Mouse (Mus musculus): Measurements from ENCODE around the gene Nfkb1.

Nfkb1 gene

GRCm38 (mm10) chr3:135691191-135692131 is at the start of gene Nfkb1:
Gene Nfkb1 (minus strand): TSS chr3:135691547.
- DNase-seq (ENCODE audit: extremely low read depth, low read depth): no peak

- no peak for DNase-seq (ENCODE audit: extremely low read depth, low read depth)
Measured at GRCm38 (mm10) chr3:135740711-135741110, 49.4 kb upstream of the Nfkb1 start.

- no peak for DNase-seq (ENCODE audit: extremely low read depth, low read depth)
Measured at GRCm38 (mm10) chr3:135734736-135735135, 43.4 kb upstream of the Nfkb1 start.

GRCm38 (mm10) chr3:135732747-135733445 is 41.5 kb upstream of the Nfkb1 start:
- no peak for DNase-seq (ENCODE audit: extremely low read depth, low read depth)

DNA sequence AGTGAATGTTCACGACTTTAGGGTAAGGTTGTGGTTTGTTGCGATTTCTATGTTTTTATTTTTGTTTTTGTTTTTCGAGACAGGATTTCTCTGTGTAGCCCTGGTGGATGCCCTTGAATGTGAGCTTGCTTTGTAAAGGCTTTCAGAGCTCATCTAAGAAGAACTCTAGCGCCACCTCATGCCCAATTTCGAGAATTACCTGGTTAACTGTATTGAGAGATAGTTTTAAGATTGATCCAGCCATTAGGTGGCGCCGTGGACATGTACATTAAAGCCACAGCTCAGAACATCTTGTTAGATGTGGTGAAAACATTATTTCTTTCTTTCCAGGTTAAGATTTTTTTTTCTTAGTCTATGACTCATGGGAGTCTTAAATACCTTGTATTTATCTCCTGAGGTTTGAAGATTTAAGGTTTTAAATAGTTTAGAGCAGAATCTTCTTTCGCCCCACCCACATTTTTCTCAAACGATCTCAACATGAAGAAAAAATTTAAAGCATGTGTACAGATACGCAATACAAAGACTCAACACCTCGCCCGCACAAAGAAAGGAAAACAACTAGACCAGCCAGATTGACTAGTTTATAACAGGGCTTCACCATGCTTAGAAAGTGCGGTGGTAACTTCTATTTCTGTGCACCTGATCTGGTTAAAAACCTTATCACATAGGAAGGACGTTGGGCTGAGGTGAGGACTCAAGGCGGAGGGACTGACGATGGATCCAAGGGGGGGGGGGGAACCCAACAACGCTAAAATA is 40.1 kb upstream of the Nfkb1 start:
- peak; percentile 96 for DNase-seq (ENCODE audit: extremely low read depth, low read depth)

- peak; percentile 17 for DNase-seq (ENCODE audit: extremely low read depth, low read depth)
Measured at GRCm38 (mm10) chr3:135730790-135731189, 39.4 kb upstream of the Nfkb1 start.

DNA sequence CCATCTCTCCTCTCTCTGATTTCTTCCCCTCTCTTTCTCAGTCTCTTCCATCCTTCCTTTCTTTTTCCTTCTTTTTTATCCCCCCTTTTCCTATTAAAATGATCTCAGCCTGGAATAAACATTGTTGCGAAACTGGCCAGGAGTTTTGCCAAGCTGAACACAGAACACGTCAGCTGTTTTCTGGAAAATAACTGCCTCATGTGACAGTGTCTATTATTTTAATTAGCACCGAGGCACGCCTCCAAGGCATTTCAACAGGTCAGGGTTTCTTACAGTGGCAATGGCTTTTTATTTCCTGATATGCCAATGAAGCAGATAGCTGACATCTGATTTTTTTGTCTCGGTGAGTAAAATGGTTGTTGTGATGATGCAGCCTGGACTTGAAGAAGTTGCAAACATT is 38.2 kb upstream of the Nfkb1 start:
- DNase-seq (ENCODE audit: extremely low read depth, low read depth): no peak

GRCm38 (mm10) chr3:135728900-135729299 is 37.6 kb upstream of the Nfkb1 start:
- no peak for DNase-seq (ENCODE audit: extremely low read depth, low read depth)

- no peak for DNase-seq (ENCODE audit: extremely low read depth, low read depth)
Measured at GRCm38 (mm10) chr3:135727339-135727738, 36.0 kb upstream of the Nfkb1 start.

- DNase-seq (ENCODE audit: extremely low read depth, low read depth): peak; percentile 78
Measured at GRCm38 (mm10) chr3:135726521-135727275, 35.4 kb upstream of the Nfkb1 start.

DNA sequence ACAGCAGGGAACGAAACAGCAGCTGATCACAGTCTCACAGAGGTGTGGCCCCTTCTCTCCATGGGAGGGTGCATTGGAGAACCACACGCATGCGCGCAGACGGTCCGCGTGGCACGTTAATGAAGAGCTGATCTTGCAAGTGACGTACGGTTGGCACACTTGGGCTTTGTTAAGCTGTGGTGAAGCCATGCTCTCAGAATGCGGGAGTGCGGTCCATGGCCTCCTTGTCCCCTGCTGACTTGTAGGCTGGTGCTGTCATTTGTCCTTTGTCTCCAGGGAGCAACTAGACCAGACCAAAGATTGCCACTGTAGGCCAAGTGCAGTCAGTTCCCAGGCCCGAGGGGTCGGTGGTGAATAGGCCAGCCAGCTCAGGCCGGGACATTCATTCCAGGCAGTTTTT is 34.7 kb upstream of the Nfkb1 start:
- DNase-seq (ENCODE audit: extremely low read depth, low read depth): no peak

GRCm38 (mm10) chr3:135722104-135722503 is 30.8 kb upstream of the Nfkb1 start:
- no peak for DNase-seq (ENCODE audit: extremely low read depth, low read depth)

GRCm38 (mm10) chr3:135719969-135720368 is 28.6 kb upstream of the Nfkb1 start:
- DNase-seq (ENCODE audit: extremely low read depth, low read depth): no peak

- DNase-seq (ENCODE audit: extremely low read depth, low read depth): peak; percentile 64
Measured at GRCm38 (mm10) chr3:135719179-135719532, 27.8 kb upstream of the Nfkb1 start.

GRCm38 (mm10) chr3:135718323-135719178 is 27.2 kb upstream of the Nfkb1 start:
- peak; percentile 45 for DNase-seq (ENCODE audit: extremely low read depth, low read depth)

GRCm38 (mm10) chr3:135713016-135713950 is 21.9 kb upstream of the Nfkb1 start:
- DNase-seq (ENCODE audit: extremely low read depth, low read depth): no peak

DNA sequence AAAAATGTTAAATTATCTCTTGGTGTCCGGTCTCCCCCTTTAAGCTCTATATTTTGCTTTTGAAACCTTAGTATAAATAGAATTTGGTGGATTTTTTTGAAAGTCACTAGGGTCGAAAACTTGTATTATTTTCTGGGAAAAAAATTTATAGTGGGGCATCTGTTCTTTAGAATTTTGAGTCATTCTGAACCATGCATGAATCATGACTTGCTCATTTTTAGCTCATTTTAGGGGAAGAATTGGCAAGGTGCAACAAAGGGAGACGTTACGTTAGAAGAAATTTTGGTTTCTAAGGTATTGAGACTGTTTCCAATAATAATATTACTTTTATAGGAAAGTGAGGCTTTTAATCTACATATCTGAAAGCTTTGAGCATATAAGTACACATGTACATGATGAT is 20.3 kb upstream of the Nfkb1 start:
- DNase-seq (ENCODE audit: extremely low read depth, low read depth): no peak

DNA sequence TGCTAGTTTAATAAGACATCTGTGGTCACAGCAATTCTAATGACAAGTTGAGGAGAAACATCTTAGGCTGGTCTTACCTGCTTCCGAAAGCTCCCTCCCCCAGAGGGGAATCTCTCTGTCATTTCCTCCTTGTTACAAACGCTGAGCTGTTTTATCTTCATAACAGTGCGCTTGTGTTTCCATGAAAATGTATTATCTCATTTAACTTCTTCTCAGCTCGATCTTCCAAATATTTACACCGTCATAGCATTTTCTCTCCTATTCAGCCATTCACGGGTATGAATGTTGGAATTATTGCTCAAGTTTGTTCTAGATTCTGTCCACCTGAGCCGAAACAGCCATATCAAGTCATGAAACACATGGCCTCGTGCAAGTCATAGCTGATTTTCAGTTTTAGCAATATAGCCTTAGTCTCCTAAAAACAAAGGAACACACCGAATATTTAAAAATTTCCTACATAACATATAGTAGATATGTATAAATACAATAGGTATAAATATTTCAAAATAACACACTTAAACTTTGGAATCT is 19.8 kb upstream of the Nfkb1 start:
- no peak for DNase-seq (ENCODE audit: extremely low read depth, low read depth)

GRCm38 (mm10) chr3:135703307-135703706 is 12.0 kb upstream of the Nfkb1 start:
- DNase-seq (ENCODE audit: extremely low read depth, low read depth): no peak
